13 mouse cellular contexts compared by ENCODE assay signal in genomic region chr10:43549411-43549810, GRCm38 (mm10). TPM values are rescaled to one million over a fixed set of nuclear protein-coding genes. Genes with fewer than 3 reads are reported as not detected.
DNase-seq lines count a peak whose midpoint lies in the region; ATAC-seq and TF ChIP-seq lines count a peak whose summit lies in the region.
"Had no signal": no experiment of that assay in that cellular context is flagged by ENCODE, and none has a peak within 500 bp of the region (broad histone marks: within the 10 kb centered on the region; RNA-seq: fewer than 3 reads in every experiment).

No protein-coding gene starts in this region.

- H3K27ac ChIP-seq in kidney, adult 2 months (ENCODE audit: insufficient read depth, low read depth, low read length), result no peak overlapping the region
- H3K27ac ChIP-seq in kidney, embryonic 14.5 days (ENCODE audit: low read depth, low read length), result no peak overlapping the region
- H3K27ac ChIP-seq: heart, embryonic 10.5 days; hindbrain, embryonic 15.5 days; lung, embryonic 15.5 days; midbrain, embryonic 10.5 days; neural tube, embryonic 12.5 days had no signal

- H3K9me3 ChIP-seq in kidney, embryonic 14.5 days (ENCODE audit: control insufficient read depth, low read length), result no peaks in the 10 kb centered on the region
- H3K9me3 ChIP-seq: heart, embryonic 10.5 days; hindbrain, embryonic 15.5 days; lung, embryonic 15.5 days; midbrain, embryonic 10.5 days had no signal

- WGBS in kidney, adult 2 months, result 71% methylated on average over 5 of the region's 5 CpGs
- WGBS in kidney, embryonic 14.5 days, result 63% methylated on average over 5 of the region's 5 CpGs

- intact Hi-C loops in left cerebral cortex, postnatal 36 days (cut with DNase I), result no loop called here

- no peak overlapping the region for H3K4me2 ChIP-seq in kidney, embryonic 14.5 days (replicated peaks; ENCODE audit: low read depth, low read length)
- H3K4me2 ChIP-seq: hindbrain, embryonic 15.5 days; lung, embryonic 15.5 days; neural tube, embryonic 12.5 days had no signal

- no peaks in the 10 kb centered on the region for H3K27me3 ChIP-seq in kidney, adult 2 months (replicated peaks; ENCODE audit: control insufficient read depth, insufficient read depth, low read length)
- no peaks in the 10 kb centered on the region for H3K27me3 ChIP-seq in kidney, embryonic 14.5 days (ENCODE audit: control insufficient read depth, insufficient read depth, low read length)
- H3K27me3 ChIP-seq in splenic B cell, adult 2 months (ENCODE audit: control insufficient read depth, insufficient read depth, low read length, poor library complexity, severe bottlenecking), result no peaks in the 10 kb centered on the region
- H3K27me3 ChIP-seq: hindbrain, embryonic 15.5 days; lung, embryonic 15.5 days; neural tube, embryonic 12.5 days had no signal

- H3K4me3 ChIP-seq in kidney, adult 2 months (ENCODE audit: insufficient read depth, low read depth, low read length), result no peak overlapping the region
- no peak overlapping the region for H3K4me3 ChIP-seq in kidney, embryonic 14.5 days (ENCODE audit: low read length)
- H3K4me3 ChIP-seq: heart, embryonic 10.5 days; hindbrain, embryonic 15.5 days; lung, embryonic 15.5 days; midbrain, embryonic 10.5 days; neural tube, embryonic 12.5 days had no signal

- TF ChIP-seq CTCF in kidney, adult 2 months (conservative IDR thresholded peaks at IDR 0.05; ENCODE audit: insufficient read depth, insufficient read length, low read depth, low read length), result peak; percentile 46; the same call in 1 of the 2 replicates

- no peak for TF ChIP-seq POLR2A in kidney, adult 2 months (IDR thresholded peaks at IDR 0.05; ENCODE audit: low read depth, low read length)

- H3K4me1 ChIP-seq in kidney, adult 2 months (ENCODE audit: control insufficient read depth, insufficient read depth, low read length), result no peaks in the 10 kb centered on the region
- H3K4me1 ChIP-seq in kidney, embryonic 14.5 days (ENCODE audit: control insufficient read depth, insufficient read depth, low read length), result no peaks in the 10 kb centered on the region; the same call in 1 of the 2 replicates
- H3K4me1 ChIP-seq: heart, embryonic 10.5 days; lung, embryonic 15.5 days; neural tube, embryonic 12.5 days had no signal

- DNase-seq in kidney, adult 2 months, result no peak
- DNase-seq in thymus, postnatal 0 days (ENCODE audit: low spot score), result peak; percentile 19
- DNase-seq in thymus, postnatal 25 days, result no peak
- peak; percentile 72 for DNase-seq in ZHBTc4 (ENCODE audit: low read depth, low spot score)
- peak; percentile 41 for DNase-seq in splenic B cell, adult 2 months (ENCODE audit: low read depth, low spot score)
- DNase-seq in cerebellum, postnatal 25 days, result no peak
- no peak for DNase-seq in left cerebral cortex, postnatal 36 days (ENCODE audit: low spot score in 2 of 2)

- H3K36me3 ChIP-seq in kidney, adult 2 months (ENCODE audit: control insufficient read depth, insufficient read depth, low read length), result no peaks in the 10 kb centered on the region
- H3K36me3 ChIP-seq in kidney, embryonic 14.5 days (ENCODE audit: control insufficient read depth, insufficient read depth, low read length), result no peaks in the 10 kb centered on the region
- no peaks in the 10 kb centered on the region for H3K36me3 ChIP-seq in splenic B cell, adult 2 months (ENCODE audit: control insufficient read depth, insufficient read depth, low read length, poor library complexity, severe bottlenecking)
- H3K36me3 ChIP-seq: heart, embryonic 10.5 days; hindbrain, embryonic 15.5 days; lung, embryonic 15.5 days; midbrain, embryonic 10.5 days; neural tube, embryonic 12.5 days had no signal

- no peak overlapping the region for H3K9ac ChIP-seq in kidney, embryonic 14.5 days (ENCODE audit: low read depth, low read length)
- H3K9ac ChIP-seq: hindbrain, embryonic 15.5 days; lung, embryonic 15.5 days; neural tube, embryonic 12.5 days had no signal

- no peak for ATAC-seq in kidney, embryonic 14.5 days (ENCODE audit: low FRiP score, low TSS enrichment)

RNA-seq across cellular contexts. Expression of gene 1700021F05Rik, which starts 8.6 kb away (rescaled TPM):
- polyA plus RNA-seq in kidney, adult 2 months (2012; rRNA removed), result 13.3 and 19.6 TPM in 2 replicates
- 73.1 and 80.8 TPM in 2 replicates for polyA plus RNA-seq in kidney, embryonic 14.5 days (2014; fragmentation: Nextera tagmentation; extraction: Ambion mirVana)
- polyA plus RNA-seq in thymus, postnatal 0 days (2015; fragmentation: Nextera tagmentation; extraction: Ambion mirVana), result 48.4 and 54.3 TPM in 2 replicates
- total RNA-seq in left cerebral cortex, postnatal 36 days (2021), result 10 to 100 TPM; 38.7 to 39.9 TPM

RNA-seq across cellular contexts. Expression of gene Gm9803, which starts 25.5 kb away (rescaled TPM):
- polyA plus RNA-seq in kidney, adult 2 months (2012; rRNA removed), result 74.5 and 91.3 TPM in 2 replicates
- polyA plus RNA-seq in kidney, embryonic 14.5 days (2014; fragmentation: Nextera tagmentation; extraction: Ambion mirVana), result 10.1 and 11.9 TPM in 2 replicates
- polyA plus RNA-seq in thymus, postnatal 0 days (2015; fragmentation: Nextera tagmentation; extraction: Ambion mirVana), result 30.6 and 33.2 TPM in 2 replicates
- total RNA-seq in left cerebral cortex, postnatal 36 days (2021), result 10 to 100 TPM in 1 of 2 experiments, not detected in 1; 12.2 TPM

RNA-seq across cellular contexts. Expression of gene Cd24a, which starts 28.7 kb away (rescaled TPM):
- polyA plus RNA-seq in kidney, adult 2 months (2012; rRNA removed), result 184 and 186 TPM in 2 replicates
- 609 and 623 TPM in 2 replicates for polyA plus RNA-seq in kidney, embryonic 14.5 days (2014; fragmentation: Nextera tagmentation; extraction: Ambion mirVana)
- polyA plus RNA-seq in thymus, postnatal 0 days (2015; fragmentation: Nextera tagmentation; extraction: Ambion mirVana), result 169 and 194 TPM in 2 replicates
- total RNA-seq in left cerebral cortex, postnatal 36 days (2021), result 1 to 10 TPM; 8.3 to 9.0 TPM

Comparison
In these comparisons a context has a peak if more than half of its experiments do, and no peak if none do; other contexts are left out.
1. DNase-seq: peak in thymus, postnatal 0 days (single experiment), ZHBTc4 (single experiment) and splenic B cell, adult 2 months (single experiment); none in kidney, adult 2 months (single experiment), thymus, postnatal 25 days (single experiment), cerebellum, postnatal 25 days (0 of 2) and left cerebral cortex, postnatal 36 days (0 of 2).